ENCODE assay signal across 27 mouse cellular contexts in genomic region chr8:121559801-121560200, GRCm38 (mm10). TPM values are rescaled to one million over a fixed set of nuclear protein-coding genes. Genes with fewer than 3 reads are reported as not detected.
DNase-seq lines count a peak whose midpoint lies in the region; ATAC-seq and TF ChIP-seq lines count a peak whose summit lies in the region.
"Had no signal": no experiment of that assay in that cellular context is flagged by ENCODE, and none has a peak within 500 bp of the region (broad histone marks: within the 10 kb centered on the region; RNA-seq: fewer than 3 reads in every experiment).

No protein-coding gene starts in this region.

- no peak for ATAC-seq in heart, embryonic 12.5 days (ENCODE audit: insufficient number of reproducible peaks, low FRiP score)
- ATAC-seq: forebrain, embryonic 14.5 days; forebrain, embryonic 16.5 days had no signal

- H3K27me3 ChIP-seq in heart, embryonic 12.5 days (replicated peaks): no peaks in the 10 kb centered on the region
- H3K27me3 ChIP-seq: embryonic facial prominence, embryonic 13.5 days; embryonic facial prominence, embryonic 15.5 days; forebrain, embryonic 12.5 days had no signal

- no peak for TF ChIP-seq CTCF in gastrocnemius, adult 2 months (IDR thresholded peaks at IDR 0.05)

- H3K4me1 ChIP-seq in heart, embryonic 12.5 days (replicated peaks): peaks cover 17% of the 10 kb centered on the region
- H3K4me1 ChIP-seq: embryonic facial prominence, embryonic 13.5 days; embryonic facial prominence, embryonic 15.5 days; forebrain, embryonic 12.5 days had no signal

- H3K36me3 ChIP-seq in heart, embryonic 12.5 days: peaks cover 39% of the 10 kb centered on the region

- WGBS in heart, embryonic 12.5 days: 92% methylated on average over 12 of the region's 12 CpGs

- no peaks in the 10 kb centered on the region for H3K9me3 ChIP-seq in heart, embryonic 12.5 days (replicated peaks)
- H3K9me3 ChIP-seq: embryonic facial prominence, embryonic 13.5 days; embryonic facial prominence, embryonic 15.5 days; forebrain, embryonic 10.5 days; forebrain, embryonic 12.5 days had no signal

- no peak overlapping the region for H3K4me2 ChIP-seq in heart, embryonic 12.5 days
- H3K4me2 ChIP-seq: embryonic facial prominence, embryonic 13.5 days; embryonic facial prominence, embryonic 15.5 days; forebrain, embryonic 12.5 days had no signal

- peak; percentile 19 for DNase-seq in gastrocnemius, adult 2 months
- no peak for DNase-seq in gastrocnemius, postnatal 4 days (ENCODE audit: low spot score in 2 of 2)
- DNase-seq in heart, adult 11 months: peak; percentile 91
- peak; percentile 4 for DNase-seq in right cerebral cortex, postnatal 14 days
- no peak for DNase-seq in right cerebral cortex, postnatal 4 days
- DNase-seq: adrenal gland, postnatal 10 days; adrenal gland, postnatal 25 days; cerebellum, adult 11 months; cerebellum, adult 18-20 months; cerebellum, postnatal 14 days; cerebellum, postnatal 36 days; embryo, embryonic 11 days had no signal

- H3K4me3 ChIP-seq in gastrocnemius, adult 2 months: no peak overlapping the region
- H3K4me3 ChIP-seq in heart, embryonic 12.5 days: no peak overlapping the region
- H3K4me3 ChIP-seq: embryonic facial prominence, embryonic 13.5 days; embryonic facial prominence, embryonic 15.5 days; erythroblast, embryonic 14.5 days; forebrain, embryonic 10.5 days; forebrain, embryonic 12.5 days had no signal

- peak overlapping the region; percentile 93; the same call in 1 of the 2 replicates for H3K27ac ChIP-seq in gastrocnemius, adult 2 months
- H3K27ac ChIP-seq in heart, embryonic 12.5 days (ENCODE audit: poor library complexity, severe bottlenecking): no peak overlapping the region
- H3K27ac ChIP-seq: embryonic facial prominence, embryonic 13.5 days; embryonic facial prominence, embryonic 15.5 days; forebrain, embryonic 10.5 days; forebrain, embryonic 12.5 days had no signal

- no peak overlapping the region for H3K9ac ChIP-seq in heart, embryonic 12.5 days
- H3K9ac ChIP-seq: embryonic facial prominence, embryonic 13.5 days; embryonic facial prominence, embryonic 15.5 days; forebrain, embryonic 12.5 days had no signal

- intact Hi-C loops in gastrocnemius, adult 2 months (cut with DNase I): no loop called here

RNA-seq across cellular contexts. Expression of gene 1700018B08Rik, which starts 15.7 kb away (rescaled TPM):
- not detected for total RNA-seq in gastrocnemius, adult 2 months (2021)
- total RNA-seq in gastrocnemius, postnatal 4 days (2021): not detected
- not detected in 2 replicates for polyA plus RNA-seq in heart, embryonic 12.5 days (2016; fragmentation: Nextera tagmentation; extraction: Ambion mirVana)
- total RNA-seq: adrenal gland, adult 2 months; adrenal gland, postnatal 10 days; adrenal gland, postnatal 25 days; adrenal gland, postnatal 4 days; common myeloid progenitor, adult 5-6 weeks; MEL had no signal
- polyA plus RNA-seq: adrenal gland, adult 2 months; brain, embryonic 14.5 days; C2C12; embryonic facial prominence, embryonic 11.5 days; embryonic facial prominence, embryonic 13.5 days; embryonic facial prominence, embryonic 15.5 days; erythroblast, embryonic 14.5 days; forebrain, embryonic 10.5 days; forebrain, embryonic 12.5 days; forebrain, embryonic 14.5 days; forebrain, embryonic 16.5 days had no signal

RNA-seq across cellular contexts. Expression of gene Fbxo31, which starts 18.8 kb away (rescaled TPM):
- total RNA-seq in gastrocnemius, adult 2 months (2021): 100 to 1,000 TPM; 141 to 165 TPM
- total RNA-seq in gastrocnemius, postnatal 4 days (2021): 10 to 100 TPM; 52.8 to 68.4 TPM
- 13.7 and 15.7 TPM in 2 replicates for polyA plus RNA-seq in heart, embryonic 12.5 days (2016; fragmentation: Nextera tagmentation; extraction: Ambion mirVana)

RNA-seq across cellular contexts. Expression of gene Map1lc3b, which starts 30.4 kb away (rescaled TPM):
- 100 to 1,000 TPM; 166 to 175 TPM for total RNA-seq in gastrocnemius, adult 2 months (2021)
- total RNA-seq in gastrocnemius, postnatal 4 days (2021): 100 to 1,000 TPM; 104 to 105 TPM
- 176 and 182 TPM in 2 replicates for polyA plus RNA-seq in heart, embryonic 12.5 days (2016; fragmentation: Nextera tagmentation; extraction: Ambion mirVana)

Comparison
In these comparisons a context has a peak if more than half of its experiments do, and no peak if none do; other contexts are left out.
1. DNase-seq: peak in gastrocnemius, adult 2 months (single experiment), heart, adult 11 months (single experiment) and right cerebral cortex, postnatal 14 days (single experiment); none in gastrocnemius, postnatal 4 days (0 of 2) and right cerebral cortex, postnatal 4 days (single experiment).